Mouse (Mus musculus): Measurements from ENCODE around the gene Cdh20. TPM values are rescaled to one million over a fixed set of nuclear protein-coding genes. Genes with fewer than 3 reads are reported as not detected.

The Cdh20 gene
- total and polyA plus RNA-seq, 3 experiments: not detected

GRCm38 (mm10) chr1:104848920-104849272, 80.6 kb downstream of the Cdh20 start:
- Histone ChIP-seq H3K9ac (ENCODE audit: control insufficient read depth, low read depth, low read length, poor library complexity, severe bottlenecking) (no peak overlapping the region), H3K36me3 (ENCODE audit: control insufficient read depth in 1 of 2, insufficient read depth in 2 of 2, low read length in 2 of 2) (no peaks in the 10 kb centered on the region), H3K9me3 (replicated peaks; ENCODE audit: insufficient read depth, low read length) (peaks cover 2% of the 10 kb centered on the region; the same call in 1 of the 2 replicates), H3K27me3 (ENCODE audit: control insufficient read depth in 1 of 2, insufficient read depth in 2 of 2, low read length in 2 of 2) (no peaks in the 10 kb centered on the region), H3K79me2 (ENCODE audit: control insufficient read depth, insufficient read depth, low read length, poor library complexity) (no peaks in the 10 kb centered on the region), H3K4me3 (ENCODE audit: control insufficient read depth in 1 of 2, insufficient read depth in 1 of 2, low read depth in 2 of 2, low read length in 2 of 2) (no peak overlapping the region), H3K27ac (ENCODE audit: control insufficient read depth, low read depth, low read length) (no peak overlapping the region), H3K4me1 (ENCODE audit: control insufficient read depth in 1 of 2, insufficient read depth in 2 of 2, low read length in 2 of 2) (no peaks in the 10 kb centered on the region)
- DNase-seq (ENCODE audit: low read depth, low spot score): no peak
- TF ChIP-seq ZMIZ1 (IDR thresholded peaks at IDR 0.05; ENCODE audit: low read depth, low read length) (no peak), TBP (IDR thresholded peaks at IDR 0.05; ENCODE audit: low read depth, low read length) (no peak), USF2 (IDR thresholded peaks at IDR 0.05; ENCODE audit: borderline replicate concordance in 1 of 2, insufficient read depth in 1 of 2, low read depth in 1 of 2, low read length in 2 of 2) (no peak), POLR2AphosphoS2 (IDR thresholded peaks at IDR 0.05; ENCODE audit: low read length) (no peak), RCOR1 (IDR thresholded peaks at IDR 0.05; ENCODE audit: low read depth, low read length) (no peak), EP300 (IDR thresholded peaks at IDR 0.05; ENCODE audit: low read depth in 1 of 2, low read length in 2 of 2) (no peak), BHLHE40 (IDR thresholded peaks at IDR 0.05; ENCODE audit: borderline replicate concordance, low read depth, low read length) (no peak), TAL1 (IDR thresholded peaks at IDR 0.05; ENCODE audit: low read length) (no peak), RAD21 (IDR thresholded peaks at IDR 0.05; ENCODE audit: low read depth, low read length) (no peak), CHD2 (IDR thresholded peaks at IDR 0.05; ENCODE audit: low read length) (no peak), ETS1 (IDR thresholded peaks at IDR 0.05; ENCODE audit: low read depth, low read length) (no peak), ZC3H11A (IDR thresholded peaks at IDR 0.05; ENCODE audit: low read depth, low read length) (no peak), ZNF384 (IDR thresholded peaks at IDR 0.05; ENCODE audit: low read depth, low read length) (no peak), KAT2A (conservative IDR thresholded peaks at IDR 0.05; ENCODE audit: low read depth, low read length) (no peak), POLR2AphosphoS5 (IDR thresholded peaks at IDR 0.05; ENCODE audit: borderline replicate concordance, low read depth, low read length) (no peak), POLR2A (IDR thresholded peaks at IDR 0.05; ENCODE audit: control insufficient read depth in 1 of 2, insufficient read depth in 1 of 2, low read depth in 1 of 2, low read length in 2 of 2, poor library complexity in 1 of 2) (no peak), UBTF (IDR thresholded peaks at IDR 0.05; ENCODE audit: borderline replicate concordance, insufficient read depth, low read depth, low read length) (no peak), HCFC1 (IDR thresholded peaks at IDR 0.05; ENCODE audit: low read depth, low read length) (no peak), MEF2A (IDR thresholded peaks at IDR 0.05; ENCODE audit: extremely low read depth, insufficient replicate concordance, low read depth, low read length, poor library complexity, severe bottlenecking) (no peak), JUND (IDR thresholded peaks at IDR 0.05; ENCODE audit: low read depth, low read length) (no peak)

GRCm38 (mm10) chr1:104877384-104877783, 109.1 kb downstream of the Cdh20 start:
- DNase-seq (ENCODE audit: low read depth, low spot score): no peak
- Histone ChIP-seq H3K9me3 (replicated peaks; ENCODE audit: insufficient read depth, low read length) (no peaks in the 10 kb centered on the region), H3K4me3 (ENCODE audit: control insufficient read depth in 1 of 2, insufficient read depth in 1 of 2, low read depth in 2 of 2, low read length in 2 of 2) (no peak overlapping the region)

More at GRCm38 (mm10) chr1:104877384-104877783, 109.1 kb downstream of the Cdh20 start:
- no peak for TF ChIP-seq KAT2A (conservative IDR thresholded peaks at IDR 0.05; ENCODE audit: low read depth, low read length)
- no peak for TF ChIP-seq TCF12 (IDR thresholded peaks at IDR 0.05; ENCODE audit: low read depth, low read length)
- TF ChIP-seq POLR2AphosphoS5 (IDR thresholded peaks at IDR 0.05; ENCODE audit: borderline replicate concordance, low read depth, low read length): no peak
- TF ChIP-seq MAX (IDR thresholded peaks at IDR 0.05; ENCODE audit: low read length): no peak
- no peak for TF ChIP-seq ZC3H11A (IDR thresholded peaks at IDR 0.05; ENCODE audit: low read depth, low read length)
- no peak for TF ChIP-seq MYC (IDR thresholded peaks at IDR 0.05; ENCODE audit: low read depth, low read length)
- TF ChIP-seq MXI1 (IDR thresholded peaks at IDR 0.05; ENCODE audit: low read depth, low read length): no peak
- no peaks in the 10 kb centered on the region for H3K36me3 ChIP-seq (ENCODE audit: control insufficient read depth in 1 of 2, insufficient read depth in 2 of 2, low read length in 2 of 2)
- H3K27me3 ChIP-seq (ENCODE audit: control insufficient read depth in 1 of 2, insufficient read depth in 2 of 2, low read length in 2 of 2): no peaks in the 10 kb centered on the region
- H3K9ac ChIP-seq (ENCODE audit: control insufficient read depth, low read depth, low read length, poor library complexity, severe bottlenecking): no peak overlapping the region
- no peak overlapping the region for H3K27ac ChIP-seq (ENCODE audit: control insufficient read depth, low read depth, low read length)
- H3K79me2 ChIP-seq (ENCODE audit: control insufficient read depth, insufficient read depth, low read length, poor library complexity): no peaks in the 10 kb centered on the region
- no peaks in the 10 kb centered on the region for H3K4me1 ChIP-seq (ENCODE audit: control insufficient read depth in 1 of 2, insufficient read depth in 2 of 2, low read length in 2 of 2)

Measured in MEL (cell line).